Mouse (Mus musculus) liver, postnatal 0 days (tissue): ENCODE data around the gene 1700025G04Rik.

ENCODE experiments used
- CTCF ChIP-seq: sonication (generic); IDR thresholded peaks from 2 replicates; pipeline ENCODE4 v1.5.1; 2016; ENCODE audit warnings: antibody characterized with exemption, low read depth
- EP300 ChIP-seq: IDR thresholded peaks from 2 replicates; pipeline ENCODE4 v1.6.1; 2016; ENCODE audit warnings: antibody characterized with exemption, low read depth, mild to moderate bottlenecking

DNA sequence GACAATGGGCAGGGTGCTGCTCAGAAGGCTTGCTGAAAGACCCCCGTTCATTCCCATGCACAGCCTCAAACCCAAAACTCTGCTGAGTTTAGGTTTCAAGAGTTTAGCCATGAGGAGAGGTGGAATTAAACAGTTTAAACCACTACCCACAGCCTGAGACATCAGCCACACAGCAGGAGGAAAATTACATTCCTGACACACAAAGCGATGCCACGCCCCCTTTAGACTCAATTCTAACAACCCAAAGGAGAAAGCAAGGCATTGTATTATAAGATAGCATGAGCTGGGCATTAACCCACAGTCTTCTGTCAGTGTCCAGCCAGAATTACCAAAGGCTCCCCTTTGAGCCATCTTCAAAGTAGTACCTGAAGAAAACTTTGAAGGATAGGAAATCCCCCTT lies 3.0 kb downstream of the 1700025G04Rik start:
- no peak for TF ChIP-seq CTCF
- no peak for TF ChIP-seq EP300
